In genomic region chr7:80394600-80394999, GRCm38 (mm10) we compare ENCODE assay signal across 24 mouse cellular contexts. TPM values are rescaled to one million over a fixed set of nuclear protein-coding genes. Genes with fewer than 3 reads are reported as not detected.
DNase-seq lines count a peak whose midpoint lies in the region; ATAC-seq and TF ChIP-seq lines count a peak whose summit lies in the region.
"Had no signal": no experiment of that assay in that cellular context is flagged by ENCODE, and none has a peak within 500 bp of the region (broad histone marks: within the 10 kb centered on the region; RNA-seq: fewer than 3 reads in every experiment).

No protein-coding gene starts in this region.

- DNase-seq in 3T3-L1 (ENCODE audit: low read depth, low spot score) (peak; percentile 62), MEL (ENCODE audit: low read depth, low spot score) (peak; percentile 49)
- no peak for DNase-seq in stomach, postnatal 0 days (ENCODE audit: low spot score)
- DNase-seq in layer of hippocampus, adult 18-20 months (ENCODE audit: low spot score in 2 of 2), result no peak
- DNase-seq in Muller cell, postnatal 12 days (ENCODE audit: inconsistent ontology term), result no peak
- DNase-seq: adrenal gland, adult 8-10 months; adrenal gland, postnatal 14 days; adrenal gland, postnatal 36 days; B cell, adult 2 months; cerebellum, adult 11-12 months; cerebellum, adult 2 months; cerebellum, adult 9-10 months; cerebellum, postnatal 10 days; cerebellum, postnatal 25 days; forebrain, postnatal 0 days had no signal

- TF ChIP-seq EP300 in MEL (IDR thresholded peaks at IDR 0.05; ENCODE audit: low read depth in 1 of 2, low read length in 2 of 2), result no peak
- TF ChIP-seq EP300 in stomach, postnatal 0 days (optimal IDR thresholded peaks at IDR 0.05), result no peak

- no peak overlapping the region for H3K9ac ChIP-seq in intestine, postnatal 0 days (ENCODE audit: low read depth, low read length)
- H3K9ac ChIP-seq in intestine, embryonic 16.5 days (ENCODE audit: low read depth, low read length), result no peak overlapping the region
- H3K9ac ChIP-seq in MEL (ENCODE audit: control insufficient read depth, low read depth, low read length, poor library complexity, severe bottlenecking), result no peak overlapping the region
- H3K9ac ChIP-seq in stomach, postnatal 0 days (ENCODE audit: low read length), result no peak overlapping the region
- H3K9ac ChIP-seq: embryonic facial prominence, embryonic 12.5 days; forebrain, embryonic 13.5 days; forebrain, embryonic 15.5 days; forebrain, postnatal 0 days had no signal

- no peaks in the 10 kb centered on the region for H3K27me3 ChIP-seq in intestine, postnatal 0 days (replicated peaks; ENCODE audit: control insufficient read depth, insufficient read depth, low read length)
- H3K27me3 ChIP-seq in intestine, embryonic 16.5 days (replicated peaks; ENCODE audit: control insufficient read depth, insufficient read depth, low read length), result no peaks in the 10 kb centered on the region
- H3K27me3 ChIP-seq in MEL (ENCODE audit: control insufficient read depth in 1 of 2, insufficient read depth in 2 of 2, low read length in 2 of 2), result no peaks in the 10 kb centered on the region
- no peaks in the 10 kb centered on the region for H3K27me3 ChIP-seq in stomach, postnatal 0 days (ENCODE audit: control insufficient read depth, insufficient read depth, low read length)
- H3K27me3 ChIP-seq: CH12.LX; embryonic facial prominence, embryonic 12.5 days; forebrain, embryonic 13.5 days; forebrain, embryonic 15.5 days had no signal

- no peaks in the 10 kb centered on the region; the same call in 1 of the 2 replicates for H3K79me2 ChIP-seq in MEL (ENCODE audit: control insufficient read depth, insufficient read depth, low read length, poor library complexity)

- no peaks in the 10 kb centered on the region for H3K4me1 ChIP-seq in intestine, postnatal 0 days (replicated peaks; ENCODE audit: control insufficient read depth, insufficient read depth, low read length)
- H3K4me1 ChIP-seq in intestine, embryonic 16.5 days (ENCODE audit: control insufficient read depth, insufficient read depth, low read length), result no peaks in the 10 kb centered on the region
- no peaks in the 10 kb centered on the region; a peak in 1 of 4 replicates for H3K4me1 ChIP-seq in MEL (ENCODE audit: control insufficient read depth in 1 of 2, insufficient read depth in 2 of 2, low read length in 2 of 2)
- H3K4me1 ChIP-seq in stomach, postnatal 0 days (replicated peaks; ENCODE audit: control insufficient read depth, insufficient read depth), result no peaks in the 10 kb centered on the region
- H3K4me1 ChIP-seq: embryonic facial prominence, embryonic 12.5 days had no signal

- H3K36me3 ChIP-seq in intestine, postnatal 0 days (ENCODE audit: control insufficient read depth, insufficient read depth), result peaks cover 81% of the 10 kb centered on the region
- H3K36me3 ChIP-seq in intestine, embryonic 16.5 days (ENCODE audit: control insufficient read depth, insufficient read depth, low read length), result peaks cover 40% of the 10 kb centered on the region
- peaks cover 0 to 2% of the 10 kb centered on the region in 2 experiments; a peak in 2 of 4 replicates for H3K36me3 ChIP-seq in MEL (ENCODE audit: control insufficient read depth in 1 of 2, insufficient read depth in 2 of 2, low read length in 2 of 2)
- H3K36me3 ChIP-seq in stomach, postnatal 0 days (ENCODE audit: control insufficient read depth, insufficient read depth, low read length), result peaks cover 45% of the 10 kb centered on the region

- H3K9me3 ChIP-seq in intestine, postnatal 0 days (ENCODE audit: control insufficient read depth), result no peaks in the 10 kb centered on the region
- H3K9me3 ChIP-seq in intestine, embryonic 16.5 days (ENCODE audit: control insufficient read depth, low read length), result no peaks in the 10 kb centered on the region
- H3K9me3 ChIP-seq in MEL (replicated peaks; ENCODE audit: insufficient read depth, low read length), result no peaks in the 10 kb centered on the region
- H3K9me3 ChIP-seq in stomach, postnatal 0 days (ENCODE audit: control insufficient read depth, low read length), result no peaks in the 10 kb centered on the region
- H3K9me3 ChIP-seq: embryonic facial prominence, embryonic 10.5 days; embryonic facial prominence, embryonic 12.5 days; forebrain, embryonic 13.5 days; forebrain, embryonic 15.5 days; G1E had no signal

- WGBS in intestine, postnatal 0 days, result 75% methylated on average over 4 of the region's 4 CpGs
- WGBS in intestine, embryonic 16.5 days, result 85% methylated on average over 4 of the region's 4 CpGs
- 80% methylated on average over 4 of the region's 4 CpGs for WGBS in stomach, postnatal 0 days

- no peak overlapping the region for H3K4me2 ChIP-seq in intestine, postnatal 0 days (replicated peaks; ENCODE audit: low read depth)
- H3K4me2 ChIP-seq in intestine, embryonic 16.5 days (ENCODE audit: low read depth, low read length), result no peak overlapping the region
- H3K4me2 ChIP-seq in stomach, postnatal 0 days (replicated peaks; ENCODE audit: low read depth), result no peak overlapping the region
- H3K4me2 ChIP-seq: embryonic facial prominence, embryonic 12.5 days; forebrain, embryonic 13.5 days; forebrain, embryonic 15.5 days had no signal

- no peak for ATAC-seq in intestine, postnatal 0 days
- ATAC-seq in intestine, embryonic 16.5 days, result no peak
- ATAC-seq in stomach, postnatal 0 days (ENCODE audit: low FRiP score, low TSS enrichment), result no peak
- ATAC-seq: CD4-positive, CD25-positive, alpha-beta regulatory T cell, adult 4 months; forebrain, embryonic 13.5 days; forebrain, embryonic 15.5 days; forebrain, postnatal 0 days had no signal

- TF ChIP-seq RAD21 in MEL (IDR thresholded peaks at IDR 0.05; ENCODE audit: low read depth, low read length), result peak; percentile 29

- H3K27ac ChIP-seq in intestine, postnatal 0 days (ENCODE audit: low read depth, low read length), result no peak overlapping the region
- no peak overlapping the region for H3K27ac ChIP-seq in intestine, embryonic 16.5 days (ENCODE audit: low read length)
- H3K27ac ChIP-seq in MEL (ENCODE audit: control insufficient read depth, low read depth, low read length), result no peak overlapping the region
- H3K27ac ChIP-seq in stomach, postnatal 0 days (replicated peaks), result no peak overlapping the region
- H3K27ac ChIP-seq: embryonic facial prominence, embryonic 10.5 days; embryonic facial prominence, embryonic 12.5 days; forebrain, embryonic 13.5 days; forebrain, embryonic 15.5 days had no signal

- H3K4me3 ChIP-seq in intestine, postnatal 0 days (ENCODE audit: low read depth, low read length), result no peak overlapping the region
- H3K4me3 ChIP-seq in intestine, embryonic 16.5 days (ENCODE audit: low read length), result no peak overlapping the region
- H3K4me3 ChIP-seq in MEL (ENCODE audit: control insufficient read depth in 1 of 2, insufficient read depth in 1 of 2, low read depth in 2 of 2, low read length in 2 of 2), result no peak overlapping the region
- no peak overlapping the region for H3K4me3 ChIP-seq in stomach, postnatal 0 days (ENCODE audit: low read depth, low read length)
- H3K4me3 ChIP-seq: embryonic facial prominence, embryonic 10.5 days; embryonic facial prominence, embryonic 12.5 days; forebrain, embryonic 13.5 days; forebrain, embryonic 15.5 days had no signal

- TF ChIP-seq POLR2A in MEL (IDR thresholded peaks at IDR 0.05; ENCODE audit: control insufficient read depth in 1 of 2, insufficient read depth in 1 of 2, low read depth in 1 of 2, low read length in 2 of 2, poor library complexity in 1 of 2), result no peak

- 0 out of 2 replicates have a peak, but pooled peaks have one; percentile 12 for TF ChIP-seq CTCF in intestine, postnatal 0 days (IDR thresholded peaks at IDR 0.05; ENCODE audit: low read depth)
- peak in 1 of 3 experiments; percentile 25; a peak in 1 of 6 replicates for TF ChIP-seq CTCF in MEL (IDR thresholded peaks at IDR 0.05 in 2 of 3, conservative IDR thresholded peaks at IDR 0.05 in 1 of 3; ENCODE audit: control insufficient read depth in 1 of 3, insufficient read depth in 1 of 3, low read depth in 2 of 3, low read length in 3 of 3, poor library complexity in 1 of 3, severe bottlenecking in 1 of 3)
- peak; percentile 40 for TF ChIP-seq CTCF in stomach, postnatal 0 days (IDR thresholded peaks at IDR 0.05; ENCODE audit: low read depth)

RNA-seq across cellular contexts. Expression of gene Fes, which starts 6.9 kb away (rescaled TPM):
- 6.2 and 6.7 TPM in 2 replicates for polyA plus RNA-seq in intestine, postnatal 0 days (2015; fragmentation: Nextera tagmentation; extraction: Ambion mirVana)
- polyA plus RNA-seq in intestine, embryonic 16.5 days (2015; fragmentation: Nextera tagmentation; extraction: Ambion mirVana), result 10.9 and 11.6 TPM in 2 replicates
- total RNA-seq in MEL (2012; rRNA removed), result 1.3 and 2.7 TPM in 2 replicates
- polyA plus RNA-seq in MEL (2012; ENCODE audit: insufficient read depth in 1 of 2, insufficient read length in 2 of 2, low read depth in 1 of 2, low replicate concordance in 2 of 2, missing spikeins in 1 of 2), result 1 to 10 TPM in 1 of 2 experiments, not detected in 1; 6.6 TPM
- polyA plus RNA-seq in stomach, postnatal 0 days (2015; fragmentation: Nextera tagmentation; extraction: Ambion mirVana), result 6.2 TPM in 2 replicates
- total RNA-seq in layer of hippocampus, adult 18-20 months (2021), result 1 to 10 TPM; 5.2 to 6.0 TPM

RNA-seq across cellular contexts. Expression of gene Furin, which starts 10.6 kb away (rescaled TPM):
- 25.5 and 26.4 TPM in 2 replicates for polyA plus RNA-seq in intestine, postnatal 0 days (2015; fragmentation: Nextera tagmentation; extraction: Ambion mirVana)
- 7.8 and 9.7 TPM in 2 replicates for polyA plus RNA-seq in intestine, embryonic 16.5 days (2015; fragmentation: Nextera tagmentation; extraction: Ambion mirVana)
- 11.6 and 13.7 TPM in 2 replicates for total RNA-seq in MEL (2012; rRNA removed)
- polyA plus RNA-seq in MEL (2012; ENCODE audit: insufficient read depth in 1 of 2, insufficient read length in 2 of 2, low read depth in 1 of 2, low replicate concordance in 2 of 2, missing spikeins in 1 of 2), result 10 to 100 TPM in 1 of 2 experiments, not detected in 1; 32.3 TPM
- polyA plus RNA-seq in stomach, postnatal 0 days (2015; fragmentation: Nextera tagmentation; extraction: Ambion mirVana), result 17.6 and 20.8 TPM in 2 replicates
- 10 to 100 TPM; 37.7 to 43.7 TPM for total RNA-seq in layer of hippocampus, adult 18-20 months (2021)

RNA-seq across cellular contexts. Expression of gene Man2a2, which starts 23.4 kb away (rescaled TPM):
- 4.8 and 5.3 TPM in 2 replicates for polyA plus RNA-seq in intestine, postnatal 0 days (2015; fragmentation: Nextera tagmentation; extraction: Ambion mirVana)
- polyA plus RNA-seq in intestine, embryonic 16.5 days (2015; fragmentation: Nextera tagmentation; extraction: Ambion mirVana), result 8.0 and 10.0 TPM in 2 replicates
- total RNA-seq in MEL (2012; rRNA removed), result 17.4 and 19.2 TPM in 2 replicates
- polyA plus RNA-seq in MEL (2012; ENCODE audit: insufficient read depth in 1 of 2, insufficient read length in 2 of 2, low read depth in 1 of 2, low replicate concordance in 2 of 2, missing spikeins in 1 of 2), result 10 to 100 TPM in 1 of 2 experiments, not detected in 1; 38.6 TPM
- polyA plus RNA-seq in stomach, postnatal 0 days (2015; fragmentation: Nextera tagmentation; extraction: Ambion mirVana), result 3.6 and 5.3 TPM in 2 replicates
- total RNA-seq in layer of hippocampus, adult 18-20 months (2021), result 100 to 1,000 TPM; 164 TPM

RNA-seq across cellular contexts. Expression of gene Hddc3, which starts 51.7 kb away (rescaled TPM):
- polyA plus RNA-seq in intestine, postnatal 0 days (2015; fragmentation: Nextera tagmentation; extraction: Ambion mirVana), result 8.3 and 8.8 TPM in 2 replicates
- polyA plus RNA-seq in intestine, embryonic 16.5 days (2015; fragmentation: Nextera tagmentation; extraction: Ambion mirVana), result 15.1 and 18.7 TPM in 2 replicates
- total RNA-seq in MEL (2012; rRNA removed), result 47.6 and 58.1 TPM in 2 replicates
- 10 to 100 TPM in 1 of 2 experiments, not detected in 1; 47.1 TPM for polyA plus RNA-seq in MEL (2012; ENCODE audit: insufficient read depth in 1 of 2, insufficient read length in 2 of 2, low read depth in 1 of 2, low replicate concordance in 2 of 2, missing spikeins in 1 of 2)
- 8.6 and 10.4 TPM in 2 replicates for polyA plus RNA-seq in stomach, postnatal 0 days (2015; fragmentation: Nextera tagmentation; extraction: Ambion mirVana)
- 10 to 100 TPM; 50.8 to 51.0 TPM for total RNA-seq in layer of hippocampus, adult 18-20 months (2021)

RNA-seq across cellular contexts. Expression of gene Unc45a, which starts 53.8 kb away (rescaled TPM):
- polyA plus RNA-seq in intestine, postnatal 0 days (2015; fragmentation: Nextera tagmentation; extraction: Ambion mirVana), result 19.7 and 20.0 TPM in 2 replicates
- polyA plus RNA-seq in intestine, embryonic 16.5 days (2015; fragmentation: Nextera tagmentation; extraction: Ambion mirVana), result 35.0 and 38.5 TPM in 2 replicates
- 20.3 and 28.2 TPM in 2 replicates for total RNA-seq in MEL (2012; rRNA removed)
- 10 to 100 TPM in 1 of 2 experiments, not detected in 1; 26.1 TPM for polyA plus RNA-seq in MEL (2012; ENCODE audit: insufficient read depth in 1 of 2, insufficient read length in 2 of 2, low read depth in 1 of 2, low replicate concordance in 2 of 2, missing spikeins in 1 of 2)
- 30.7 and 34.5 TPM in 2 replicates for polyA plus RNA-seq in stomach, postnatal 0 days (2015; fragmentation: Nextera tagmentation; extraction: Ambion mirVana)
- 10 to 100 TPM; 39.3 to 41.6 TPM for total RNA-seq in layer of hippocampus, adult 18-20 months (2021)

Comparison
In these comparisons a context has a peak if more than half of its experiments do, and no peak if none do; other contexts are left out.
1. DNase-seq: peak in 3T3-L1 (single experiment) and MEL (single experiment); none in stomach, postnatal 0 days (single experiment), layer of hippocampus, adult 18-20 months (0 of 2) and Muller cell, postnatal 12 days (single experiment).